Mouse (Mus musculus) CD4-positive helper T cell, adult 2 months (primary cell): Measurements from ENCODE around the gene Setd3.
A peak's percentile ranks its signal among the peaks of the same experiment; 100 is the strongest.

Source experiments
- DNase-seq: peaks from one replicate; pipeline ENCODE4 v3.0.0-alpha.2; 2012; ENCODE audit warnings: low read depth, missing footprints, low spot score

Setd3 gene

DNA sequence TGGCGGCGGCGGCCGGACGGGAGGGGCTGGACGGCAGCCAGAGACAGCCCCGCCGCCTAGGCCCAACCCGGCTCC lies at the start of gene Setd3:
Gene Setd3 (minus strand): TSS at position 69 of the 75 bp plus-strand sequence.
- DNase-seq, result no peak

DNA sequence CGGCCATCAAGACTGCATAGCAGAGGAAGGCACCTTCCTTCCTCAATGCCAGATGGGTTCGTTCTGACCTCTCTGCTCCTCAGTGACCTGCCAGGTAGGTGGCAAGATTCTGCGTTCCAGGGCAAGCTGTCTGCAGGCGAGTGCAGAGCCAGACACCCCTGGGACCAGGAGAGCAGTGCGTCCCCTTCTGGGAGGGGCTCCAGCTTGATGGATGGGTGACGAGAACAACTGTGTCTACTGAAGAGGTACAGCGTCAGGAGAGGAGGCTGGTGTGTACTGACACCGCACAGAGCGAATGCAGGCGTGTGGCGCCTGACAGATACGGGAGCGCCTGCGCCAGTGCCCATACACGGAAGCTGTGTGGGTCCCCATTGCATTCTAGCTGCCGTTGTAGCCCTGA lies 48.4 kb upstream of the Setd3 start:
- no peak for DNase-seq

DNA sequence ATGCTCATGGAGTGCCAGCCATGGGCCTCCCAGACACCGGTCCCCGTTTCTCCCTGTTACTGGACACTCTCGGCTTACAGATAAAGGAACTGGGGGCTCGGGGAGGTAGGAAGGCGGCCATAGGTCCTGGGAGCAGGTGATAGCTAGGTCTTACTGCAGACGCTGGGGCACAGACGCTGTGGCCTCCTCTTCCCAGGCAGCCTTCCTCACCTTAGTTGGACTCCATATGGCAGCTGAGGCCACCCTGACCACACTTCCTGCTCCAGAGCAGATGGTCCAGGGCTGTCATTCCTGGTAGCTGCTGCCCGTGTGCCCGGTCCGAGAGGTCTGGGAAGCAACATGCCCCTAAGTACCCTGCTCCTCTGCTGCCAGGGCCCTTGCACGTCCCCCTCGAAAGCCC lies 47.8 kb upstream of the Setd3 start:
- no peak for DNase-seq

DNA sequence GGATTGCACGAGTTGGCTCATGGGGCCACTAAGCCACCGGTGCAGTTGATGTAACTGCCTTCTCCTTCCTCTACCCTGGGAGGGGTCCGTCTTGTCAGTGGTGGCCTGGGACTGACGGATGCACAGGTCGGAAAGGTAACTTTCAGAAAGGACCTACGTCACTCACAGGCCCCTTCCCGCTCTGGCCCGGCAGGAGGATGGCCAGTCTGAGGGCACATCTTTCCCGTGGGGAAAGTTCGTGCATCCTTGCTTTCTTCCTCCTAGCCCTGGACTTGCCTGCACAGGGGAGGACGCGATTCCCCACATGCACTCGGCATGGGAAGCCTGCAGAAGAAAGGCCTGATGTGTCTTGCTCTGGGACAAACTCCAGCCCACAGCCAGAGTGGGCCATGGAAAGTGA lies 47.1 kb upstream of the Setd3 start:
- no peak for DNase-seq

DNA sequence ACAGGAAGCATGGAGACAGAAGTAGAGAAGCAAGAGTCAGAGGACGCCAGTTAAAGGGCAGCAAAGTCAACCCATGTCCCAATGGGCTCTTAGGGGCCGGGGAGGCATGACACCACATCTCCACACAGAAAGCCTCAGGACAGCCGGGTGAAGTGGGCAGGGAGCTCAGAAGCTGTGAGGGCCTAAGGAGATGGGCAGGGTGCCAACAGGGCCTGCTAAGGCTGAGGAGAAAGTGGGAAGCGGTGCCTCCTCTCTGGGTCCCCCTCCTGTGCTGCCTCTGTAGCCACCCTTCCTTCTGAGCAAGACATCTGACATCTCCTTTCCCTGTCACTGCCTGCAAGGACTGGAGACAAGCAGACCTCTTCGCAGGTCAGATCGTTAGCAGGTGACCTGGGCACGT lies 46.7 kb upstream of the Setd3 start:
- DNase-seq, result no peak

DNA sequence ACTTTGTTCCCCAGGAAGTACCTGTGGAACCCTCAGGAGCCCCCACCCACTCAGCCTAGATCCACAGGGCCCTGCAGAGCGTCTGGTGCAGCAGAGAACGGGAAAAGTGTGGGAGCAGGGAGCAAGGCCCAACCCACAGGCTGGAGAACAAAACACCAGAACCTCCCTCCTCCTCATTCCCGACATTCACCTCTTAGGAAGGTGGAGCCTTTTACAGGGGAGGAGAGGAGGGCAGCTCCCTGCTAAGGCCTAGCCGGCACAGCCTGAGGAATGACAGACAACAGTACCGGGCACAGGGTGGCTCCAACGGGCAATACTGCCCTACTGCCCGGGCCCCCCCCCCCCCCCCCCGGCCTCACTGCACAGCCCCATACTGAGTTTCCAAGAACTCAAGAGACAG lies 44.2 kb upstream of the Setd3 start:
- DNase-seq, result no peak

DNA sequence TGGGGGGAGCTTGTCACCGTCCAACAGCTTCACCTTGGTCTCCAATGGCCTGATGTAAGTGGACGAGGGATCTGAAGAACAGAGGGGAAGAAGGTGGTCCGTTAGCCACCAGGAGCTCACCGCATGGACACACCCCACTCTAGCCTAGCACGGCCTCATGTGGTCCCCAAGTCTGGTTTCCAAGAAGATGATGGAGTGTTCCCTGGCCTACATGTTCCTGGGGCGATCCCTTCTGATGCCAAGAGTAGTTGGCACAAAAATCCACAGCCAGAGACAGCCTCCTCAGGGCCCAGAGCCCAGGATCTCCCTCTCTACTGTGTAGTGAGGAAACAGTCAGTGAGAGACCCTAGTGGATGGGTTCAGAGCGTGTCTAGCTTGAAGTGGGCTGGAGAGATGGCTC lies 42.6 kb upstream of the Setd3 start:
- no peak for DNase-seq

DNA sequence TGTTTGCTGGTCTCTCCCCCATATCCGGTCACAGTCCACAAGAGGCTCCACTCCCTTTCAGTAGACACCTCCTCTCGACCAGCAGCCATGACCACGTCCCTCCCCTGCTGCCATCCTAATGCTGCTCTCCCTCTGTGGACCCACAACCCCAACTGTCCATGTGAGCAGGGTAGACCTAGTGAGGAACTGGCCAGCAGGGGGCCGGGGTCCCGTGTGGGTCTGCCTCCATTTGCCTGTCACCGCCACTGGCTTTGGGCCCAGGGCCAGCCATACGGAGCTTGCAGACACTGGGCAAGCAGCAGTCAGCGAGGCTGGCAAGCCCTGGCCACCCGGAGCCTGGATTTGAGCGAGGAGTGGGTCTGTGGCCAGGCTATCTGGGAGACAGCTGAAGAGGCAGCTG lies 42.1 kb upstream of the Setd3 start:
- DNase-seq, result no peak

DNA sequence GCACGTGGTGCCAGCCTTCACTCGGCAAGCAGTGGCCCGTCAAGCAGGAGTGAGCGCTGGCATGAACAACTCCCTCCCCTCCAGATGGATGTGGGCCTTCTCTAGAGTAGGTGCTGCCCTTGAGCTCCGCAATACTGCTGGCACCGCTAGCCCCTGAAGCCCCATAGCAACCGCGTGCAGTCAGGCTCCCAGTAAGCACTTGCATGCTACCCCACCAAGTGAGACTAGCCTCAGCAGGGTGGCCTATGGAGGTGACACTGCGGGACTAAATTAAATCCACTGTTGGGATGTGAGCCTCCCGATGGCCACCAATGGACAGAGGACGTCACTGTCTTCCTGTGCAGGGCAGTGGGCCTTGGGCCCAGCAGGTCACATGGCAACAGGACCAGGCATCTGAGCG lies 41.5 kb upstream of the Setd3 start:
- no peak for DNase-seq

DNA sequence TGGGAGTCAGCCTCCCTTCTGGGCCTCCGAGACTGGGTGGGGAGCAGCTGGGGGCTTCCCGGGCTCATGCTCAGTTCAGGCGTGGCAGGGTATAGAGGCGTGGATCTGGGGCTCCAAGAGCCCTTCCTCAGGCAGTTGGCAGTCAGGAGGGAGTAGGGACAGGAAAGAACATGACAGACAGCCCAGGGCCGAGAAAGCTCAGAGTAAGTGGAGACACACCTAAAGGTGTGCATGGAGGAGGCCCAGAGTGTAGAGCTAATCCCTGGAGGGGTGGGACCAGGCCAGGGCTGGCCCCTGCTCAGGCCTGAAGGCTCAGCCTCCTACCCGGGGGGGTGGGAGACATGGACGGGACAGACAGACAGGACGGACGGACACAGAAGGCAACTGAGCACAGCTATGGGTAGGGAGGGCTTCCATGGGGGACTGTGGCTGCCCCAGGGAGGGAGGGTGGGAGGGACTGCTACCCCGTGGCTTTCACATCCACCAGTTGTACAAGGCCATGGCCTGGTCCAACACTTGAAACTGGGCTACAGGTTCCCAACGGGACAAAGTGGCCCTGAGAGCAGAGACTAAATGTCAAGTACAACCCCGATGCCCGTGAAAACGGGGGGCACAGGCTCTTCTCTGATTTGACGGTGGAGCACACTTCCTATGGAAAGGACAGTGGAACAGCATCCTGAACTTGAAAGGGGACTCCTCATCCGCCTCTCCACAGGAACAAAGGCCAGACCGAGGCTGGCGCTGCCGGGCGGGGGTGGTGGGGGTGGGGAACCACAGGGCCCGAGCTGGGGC lies 40.9 kb upstream of the Setd3 start:
- no peak for DNase-seq

DNA sequence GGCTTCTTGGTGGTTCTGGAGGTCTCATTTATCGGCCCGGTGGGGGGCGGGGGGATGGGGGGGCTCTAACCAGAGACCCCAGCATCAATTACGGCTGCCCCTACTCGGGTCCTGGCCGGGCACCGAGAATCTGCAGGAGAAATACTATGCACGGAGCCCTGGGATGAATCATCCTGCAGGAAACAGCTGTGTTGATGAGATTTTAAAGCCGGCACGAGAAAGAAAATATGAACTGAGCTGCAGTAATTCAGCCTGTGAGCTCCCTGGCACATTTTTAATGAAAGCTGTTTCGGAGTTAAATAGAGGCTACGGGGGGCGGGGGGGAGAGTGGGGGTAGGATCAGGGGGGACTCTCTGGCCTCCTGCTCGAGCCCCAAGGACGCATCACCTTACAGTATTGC lies 40.0 kb upstream of the Setd3 start:
- DNase-seq, result no peak

DNA sequence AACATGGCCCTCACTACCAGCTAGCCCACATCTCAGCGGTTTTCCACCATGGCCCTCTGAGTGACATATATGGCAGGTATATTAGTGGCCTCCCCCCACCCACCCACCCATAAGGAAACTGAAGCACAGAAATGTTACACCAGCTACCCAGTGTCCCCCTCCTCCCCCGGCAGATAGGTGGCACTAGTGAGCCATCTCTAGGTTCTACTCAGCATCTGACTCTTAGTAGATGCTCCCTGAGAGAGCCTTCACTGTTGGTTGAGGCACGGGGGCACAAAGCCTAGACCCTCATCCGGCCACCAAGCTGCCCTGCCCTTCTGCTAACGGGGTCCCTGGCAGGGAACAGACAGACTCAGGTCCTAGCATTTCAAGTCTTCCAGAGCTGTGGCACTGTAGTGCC lies 38.5 kb upstream of the Setd3 start:
- no peak for DNase-seq

DNA sequence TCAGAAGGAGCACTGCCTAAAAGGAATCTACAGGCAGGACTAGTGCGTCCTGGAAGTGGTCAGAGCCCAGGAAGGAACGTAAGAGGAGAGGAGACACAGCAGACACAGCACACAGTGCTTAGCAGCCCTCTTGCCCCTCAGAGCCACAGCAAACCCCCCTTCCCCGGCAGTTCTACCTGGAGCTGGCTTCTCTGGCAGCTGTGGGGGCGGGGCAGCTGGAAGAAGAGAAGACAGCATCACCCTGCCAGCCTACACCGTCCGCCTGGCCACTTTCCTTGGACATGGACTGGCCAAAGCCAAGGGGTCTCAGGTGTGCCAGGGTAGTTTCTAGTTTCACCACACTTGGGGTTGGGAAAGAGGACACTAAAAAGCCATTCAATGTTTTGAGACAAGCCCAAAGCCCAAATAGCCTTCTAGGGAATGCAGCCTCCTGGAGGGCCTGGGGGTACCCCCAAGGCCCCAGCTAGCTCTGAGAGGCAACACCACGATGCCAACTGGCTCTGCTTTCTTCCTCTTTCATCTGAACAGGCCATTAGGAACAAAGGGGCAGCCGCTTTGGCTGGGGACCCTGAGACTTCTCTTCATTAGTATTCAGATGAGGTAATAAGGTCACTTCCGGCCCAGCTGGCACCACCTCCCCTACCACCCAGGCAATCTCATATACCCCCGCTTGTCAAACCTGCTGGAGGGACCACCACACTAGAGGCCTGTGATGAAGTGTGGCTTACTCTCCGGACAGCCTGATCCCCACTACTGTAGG lies 37.7 kb upstream of the Setd3 start:
- no peak for DNase-seq

DNA sequence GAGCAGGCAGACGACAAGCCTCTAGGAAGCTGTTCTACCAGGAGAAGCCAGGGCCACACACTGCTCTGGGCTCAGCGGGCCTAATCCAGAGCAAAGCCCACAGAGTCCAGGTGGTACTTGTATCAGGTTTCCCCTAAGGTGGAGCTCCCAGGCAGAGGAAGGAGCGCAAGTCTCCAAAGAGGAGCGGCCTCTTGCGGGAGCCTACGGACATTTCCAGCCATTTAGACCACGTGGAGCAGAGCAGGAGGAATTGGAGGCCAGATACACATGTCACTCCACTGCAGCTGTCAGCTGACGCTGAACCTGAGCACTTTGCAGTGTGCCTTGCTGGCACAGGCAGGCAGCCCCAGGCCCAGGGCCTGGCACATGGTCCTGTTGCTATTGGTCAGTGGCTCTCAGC lies 36.0 kb upstream of the Setd3 start:
- DNase-seq, result no peak

DNA sequence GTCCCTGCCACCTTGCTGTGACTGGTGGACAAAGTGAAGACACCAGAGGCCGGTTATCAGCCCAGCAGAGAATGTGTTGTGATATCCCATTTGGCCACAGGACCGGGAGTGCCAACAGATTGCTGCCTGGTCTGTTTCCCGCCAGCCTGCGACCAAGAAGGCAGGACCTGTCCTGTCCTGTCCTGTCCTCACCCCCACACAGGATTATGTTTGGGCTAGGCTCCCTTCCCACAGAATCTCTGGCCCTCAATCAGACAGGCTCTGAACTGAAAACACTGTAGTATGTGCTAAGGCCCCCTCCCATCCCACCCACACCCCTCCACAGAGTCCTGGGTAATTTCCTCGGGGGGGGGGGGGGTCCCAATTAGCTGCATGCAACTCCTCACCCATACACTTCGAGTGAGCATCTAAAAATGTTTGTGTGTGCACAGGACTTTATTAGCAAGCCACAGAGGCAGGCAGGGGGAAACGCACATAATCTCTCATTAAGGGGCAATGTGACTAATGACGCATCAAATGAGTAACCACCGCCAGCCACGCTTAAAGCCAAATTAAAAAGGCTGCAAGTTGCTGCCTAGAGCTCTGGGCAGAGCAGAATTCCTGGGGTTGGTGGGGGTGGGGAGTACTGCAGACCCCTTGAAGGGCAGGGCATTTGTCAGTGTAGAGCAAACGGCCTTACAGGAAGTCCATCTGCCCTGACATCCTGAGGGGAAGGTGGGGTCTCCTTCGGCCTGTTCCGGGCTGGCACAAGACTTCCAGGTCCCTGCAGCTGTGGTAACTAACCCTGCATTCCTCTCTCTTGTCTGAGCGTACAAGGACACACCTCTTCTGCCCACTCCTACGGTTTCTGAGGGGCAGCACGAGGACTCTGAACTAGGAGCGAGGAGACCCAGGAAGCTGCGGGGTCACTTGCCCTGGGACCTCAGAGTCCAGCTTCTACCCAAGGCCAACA lies 34.3 kb upstream of the Setd3 start:
- DNase-seq, result no peak

DNA sequence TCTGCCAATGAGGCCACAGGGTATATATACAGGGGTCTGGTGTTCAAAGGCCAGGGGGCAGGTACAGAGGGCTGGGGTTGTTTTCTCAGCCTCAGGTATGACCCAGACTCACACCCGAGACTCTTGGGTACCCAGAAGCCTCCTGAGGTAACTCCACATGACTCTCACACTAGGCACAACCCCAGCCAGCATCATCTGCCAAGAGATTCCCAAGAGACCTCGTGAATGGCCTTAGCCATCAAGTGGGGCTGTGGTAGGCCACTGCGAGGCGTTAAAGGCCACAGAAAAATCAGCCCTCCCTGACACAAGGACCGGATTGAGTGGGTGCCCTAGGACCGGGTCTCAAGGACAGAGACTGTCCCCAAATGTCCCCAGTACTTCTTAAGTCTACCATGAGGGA lies 33.4 kb upstream of the Setd3 start:
- no peak for DNase-seq

DNA sequence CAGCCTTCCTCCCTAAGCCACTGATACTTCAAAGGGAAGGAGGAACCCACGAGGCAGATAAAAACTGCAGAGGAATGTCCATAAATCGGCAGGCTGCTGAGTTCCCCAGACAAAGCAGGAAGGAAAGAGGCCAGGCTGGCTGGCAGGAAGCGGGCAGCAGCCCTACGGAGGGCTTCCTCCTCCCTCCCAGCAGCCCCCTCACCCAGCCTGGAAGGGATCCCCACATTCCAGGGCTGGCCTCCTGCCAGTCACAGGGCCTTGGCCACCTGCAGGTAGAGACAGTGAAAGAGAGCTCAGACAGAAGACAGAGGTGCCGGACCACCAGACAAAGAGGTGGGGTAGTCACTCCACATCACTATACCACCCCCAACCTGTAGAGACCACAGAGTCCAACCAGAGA lies 33.0 kb upstream of the Setd3 start:
- no peak for DNase-seq

DNA sequence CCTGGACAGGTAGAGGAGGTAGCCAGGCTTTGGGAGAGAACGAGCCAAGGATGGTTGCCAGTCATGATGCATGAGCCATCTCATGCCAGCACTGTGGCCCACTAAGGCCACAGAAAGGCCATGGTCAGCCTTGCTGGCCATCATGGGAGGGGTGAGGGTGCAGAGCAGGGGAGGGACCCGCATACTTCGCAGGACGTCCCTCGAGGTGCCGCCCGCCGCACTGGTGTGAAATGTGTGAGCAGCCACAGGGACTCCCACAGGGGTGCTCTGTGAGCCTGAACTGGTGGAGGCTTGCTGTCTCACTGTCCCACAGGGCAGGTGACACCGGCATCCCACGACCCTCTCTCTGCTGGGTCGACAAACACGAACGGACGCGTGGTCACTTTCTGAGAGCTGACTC lies 31.5 kb upstream of the Setd3 start:
- no peak for DNase-seq

DNA sequence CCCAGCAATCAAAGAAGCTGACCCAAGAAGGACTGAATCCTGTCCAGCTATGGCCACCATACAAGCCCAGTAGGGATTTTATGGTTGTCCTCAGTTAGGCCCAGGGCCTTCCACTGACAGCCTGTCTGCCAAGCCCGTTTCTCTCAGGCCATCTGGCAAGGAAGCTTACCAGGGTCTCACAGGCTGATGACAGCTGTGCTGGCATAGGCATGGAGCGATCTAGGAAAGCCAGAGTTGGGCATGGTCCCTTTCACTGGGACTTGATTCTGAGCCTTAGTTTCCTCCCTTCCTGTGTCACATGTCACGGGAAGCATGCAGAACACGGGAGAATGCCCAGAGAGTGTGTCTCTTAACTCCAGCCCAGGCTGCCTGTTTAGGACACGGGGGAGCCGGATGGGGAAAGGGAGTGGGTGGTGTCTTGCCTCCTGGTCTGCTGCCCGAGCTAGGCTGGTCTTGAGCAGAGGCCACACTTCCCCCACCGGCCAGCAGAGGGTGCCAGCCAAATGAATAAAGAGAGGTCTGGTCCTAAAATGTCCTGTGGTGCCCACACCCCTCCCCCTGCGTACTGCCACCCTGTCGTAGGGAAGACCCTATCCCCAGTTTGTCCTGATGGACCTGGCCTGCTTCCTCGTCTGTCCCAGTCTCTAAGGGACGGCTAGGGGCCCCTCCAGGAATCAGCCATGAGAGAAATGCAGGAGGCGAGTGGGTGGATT lies 29.8 kb upstream of the Setd3 start:
- DNase-seq, result peak; percentile 41

DNA sequence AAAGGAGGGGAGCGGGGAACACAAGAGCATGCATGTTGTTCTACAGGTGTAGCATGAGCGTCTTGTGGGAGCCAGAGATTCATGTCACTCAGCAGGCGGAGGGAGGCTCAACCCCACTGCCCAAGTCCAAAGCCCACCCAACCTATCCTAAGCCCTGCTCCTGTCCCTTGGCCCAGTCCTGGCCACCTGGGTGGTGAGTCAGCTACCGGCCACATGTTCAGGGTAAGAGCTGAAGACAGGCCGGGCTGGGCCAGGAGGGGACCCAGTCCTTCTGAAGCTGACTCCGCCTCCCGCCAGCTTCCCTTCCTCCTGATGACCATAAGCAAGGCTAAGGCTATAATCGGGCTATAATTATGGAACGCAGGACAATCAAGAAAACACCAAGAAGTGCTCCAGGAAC lies 29.1 kb upstream of the Setd3 start:
- DNase-seq, result no peak

DNA sequence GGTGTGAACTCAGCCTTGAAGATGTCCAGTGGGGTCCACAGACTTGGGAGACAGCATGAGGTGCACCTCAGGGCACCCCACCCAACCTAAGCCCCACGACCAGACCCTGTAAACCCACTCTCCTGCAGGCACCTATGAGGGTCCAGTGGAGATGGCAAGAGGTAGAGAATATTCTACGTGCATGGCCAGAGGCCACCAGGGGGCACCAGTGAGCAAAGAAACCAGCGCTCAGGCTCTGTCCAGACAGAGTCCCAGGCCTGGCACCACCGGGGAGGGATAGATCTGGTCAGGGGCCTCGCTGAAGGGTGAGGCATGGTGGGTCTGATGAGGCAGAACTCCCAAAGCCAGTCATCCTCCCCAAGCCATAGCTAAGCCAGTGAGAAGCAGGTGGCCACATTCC lies 27.5 kb upstream of the Setd3 start:
- DNase-seq, result peak; percentile 46

DNA sequence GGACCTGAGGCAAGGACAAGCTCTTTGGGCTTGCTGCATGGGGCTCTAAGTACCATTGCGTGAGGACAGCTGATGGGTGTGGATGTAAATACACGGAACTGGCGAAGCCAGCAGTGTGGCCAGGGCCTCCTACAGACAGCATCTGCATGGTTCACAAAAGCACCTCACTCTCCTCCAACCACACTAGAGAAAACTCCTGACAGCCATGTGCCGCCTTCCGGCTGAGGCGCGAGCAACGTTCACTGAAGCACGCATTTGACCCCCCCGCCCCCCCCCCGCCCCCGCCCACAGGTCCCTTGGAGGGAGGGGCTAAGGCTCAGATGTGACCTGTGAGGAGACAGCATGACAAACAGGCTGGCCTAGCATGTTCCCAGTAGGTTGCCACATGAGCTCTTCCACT lies 25.9 kb upstream of the Setd3 start:
- DNase-seq, result no peak
